Mouse (Mus musculus) midbrain, embryonic 11.5 days (tissue): Measurements from ENCODE around the gene Vps37c. TPM values are rescaled to one million over a fixed set of nuclear protein-coding genes. Genes with fewer than 3 reads are reported as not detected.

Experiments used
- ATAC-seq: fragments of 200-750 bp; cut with Nextera tagmentation; 2 replicates; pipeline ENCODE4 v1.8.0; 2017; ENCODE audit warnings: moderate TSS enrichment, moderate library complexity; ENCODE audit not compliant: low FRiP score
- DNase-seq: peaks from one replicate; pipeline ENCODE4 v3.0.0; 2015; ENCODE audit warnings: low spot score; ENCODE audit errors: missing footprints
- H3K27ac ChIP-seq: fragments of 300-500 bp; sonication (generic); 2 replicates; pipeline ENCODE4 v1.5.1; 2014; ENCODE audit warnings: low read depth, low read length
- H3K27me3 ChIP-seq: fragments of 300-500 bp; sonication (generic); 2 replicates; pipeline ENCODE4 v1.6.1; 2014; ENCODE audit warnings: mild to moderate bottlenecking, low read length, moderate library complexity, mixed read lengths; ENCODE audit not compliant: control insufficient read depth, insufficient read depth
- H3K36me3 ChIP-seq: fragments of 300-500 bp; sonication (generic); 2 replicates; pipeline ENCODE4 v1.6.1; 2014; ENCODE audit warnings: mild to moderate bottlenecking, low read length, moderate library complexity, mixed read lengths; ENCODE audit not compliant: control insufficient read depth, insufficient read depth
- H3K4me1 ChIP-seq: fragments of 300-500 bp; sonication (generic); 2 replicates; pipeline ENCODE4 v1.6.1; 2014; ENCODE audit warnings: low read length; ENCODE audit not compliant: control insufficient read depth, insufficient read depth
- H3K4me2 ChIP-seq: fragments of 300-500 bp; sonication (generic); 2 replicates; pipeline ENCODE4 v1.6.1; 2014; ENCODE audit warnings: mild to moderate bottlenecking, moderate library complexity
- H3K4me3 ChIP-seq: fragments of 300-500 bp; sonication (generic); 2 replicates; pipeline ENCODE4 v1.5.1; 2014; ENCODE audit warnings: low read depth, low read length
- H3K9ac ChIP-seq: fragments of 300-500 bp; sonication (generic); 2 replicates; pipeline ENCODE4 v1.6.1; 2014; ENCODE audit warnings: low read length
- H3K9me3 ChIP-seq: fragments of 300-500 bp; sonication (generic); 2 replicates; pipeline ENCODE4 v1.6.1; 2016; ENCODE audit warnings: low read length; ENCODE audit not compliant: control insufficient read depth
- WGBS: fragments of 180-500 bp; shearing (Covaris S2); extraction: QIAGEN DNeasy Blood & Tissue Kit; methylation state at CpG from one replicate; pipeline ENCODE4 v1.1.7; 2014; 5-methylcytosine and 5-hydroxymethylcytosine counted together
- polyA plus RNA-seq: library from polyadenylated mRNA; unstranded; fragments of >200 nt; fragmentation: Nextera tagmentation; extraction: Ambion mirVana; gene quantifications from 2 replicates; pipeline ENCODE4 v1.2.1, GENCODE M21; 2014

Gene Vps37c
- polyA plus RNA-seq, 1 experiment from 2014 or later: 26.0 TPM

GRCm38 (mm10) chr19:10661919-10662318, 26.6 kb upstream of the Vps37c start:
- 87% methylated on average over 2 of the region's 2 CpGs for WGBS
- no peak for DNase-seq
- no peak for ATAC-seq
- Histone ChIP-seq H3K4me1 (no peaks in the 10 kb centered on the region), H3K9ac (no peak overlapping the region), H3K4me3 (no peak overlapping the region), H3K4me2 (no peak overlapping the region), H3K36me3 (no peaks in the 10 kb centered on the region), H3K27me3 (no peaks in the 10 kb centered on the region), H3K9me3 (no peaks in the 10 kb centered on the region), H3K27ac (no peak overlapping the region)

- no peak for DNase-seq
- H3K36me3 ChIP-seq: no peaks in the 10 kb centered on the region
Measured at GRCm38 (mm10) chr19:10662665-10663064, 25.9 kb upstream of the Vps37c start.

DNA sequence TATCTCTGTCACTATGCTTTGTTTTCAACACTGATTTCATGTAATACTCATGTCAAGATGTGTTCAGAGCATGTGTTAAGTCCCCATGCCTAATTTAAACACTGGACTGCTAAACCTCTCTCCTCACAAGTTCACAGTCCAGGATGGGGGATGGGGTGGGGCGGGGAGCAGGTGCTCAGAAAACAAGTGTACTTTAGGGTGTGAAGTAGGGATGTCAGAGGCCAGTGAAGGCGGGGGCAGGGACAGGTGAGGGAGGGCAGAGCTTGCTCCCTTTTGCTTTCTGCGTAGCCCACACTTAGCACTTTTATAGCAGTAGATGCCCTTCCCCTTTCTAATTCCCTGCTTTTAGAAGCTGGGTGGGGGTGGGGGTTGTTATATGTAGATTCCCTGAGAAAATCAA, 23.4 kb upstream of the Vps37c start:
- no peak overlapping the region for H3K27ac ChIP-seq
- no peaks in the 10 kb centered on the region for H3K27me3 ChIP-seq
- H3K36me3 ChIP-seq: no peaks in the 10 kb centered on the region
- H3K4me3 ChIP-seq: no peak overlapping the region
- H3K9me3 ChIP-seq: no peaks in the 10 kb centered on the region
- no peak for DNase-seq
- H3K4me1 ChIP-seq: no peaks in the 10 kb centered on the region
- no peak overlapping the region for H3K9ac ChIP-seq
- H3K4me2 ChIP-seq: no peak overlapping the region
- peak; percentile 50; the same call in 1 of the 2 replicates for ATAC-seq
- WGBS: 68% methylated on average over 3 of the region's 3 CpGs

More at GRCm38 (mm10) chr19:10662665-10663064, 25.9 kb upstream of the Vps37c start:
- H3K27ac ChIP-seq: no peak overlapping the region
- no peaks in the 10 kb centered on the region for H3K9me3 ChIP-seq
- H3K27me3 ChIP-seq: no peaks in the 10 kb centered on the region
- no peak for ATAC-seq
- no peak overlapping the region for H3K4me3 ChIP-seq
- H3K4me2 ChIP-seq: no peak overlapping the region
- no peaks in the 10 kb centered on the region for H3K4me1 ChIP-seq
- 90% methylated on average over 3 of the region's 3 CpGs for WGBS
- H3K9ac ChIP-seq: no peak overlapping the region

- Histone ChIP-seq H3K9me3 (no peaks in the 10 kb centered on the region), H3K4me3 (no peak overlapping the region), H3K4me2 (no peak overlapping the region), H3K4me1 (no peaks in the 10 kb centered on the region), H3K9ac (no peak overlapping the region), H3K27me3 (no peaks in the 10 kb centered on the region), H3K27ac (no peak overlapping the region), H3K36me3 (no peaks in the 10 kb centered on the region)
- 12% methylated on average over 2 of the region's 2 CpGs for WGBS
- ATAC-seq (peak; percentile 64), DNase-seq (peak; percentile 95)
Measured at GRCm38 (mm10) chr19:10665499-10665898, 23.0 kb upstream of the Vps37c start.

GRCm38 (mm10) chr19:10671319-10671718, 17.2 kb upstream of the Vps37c start:
- H3K9me3 ChIP-seq: no peaks in the 10 kb centered on the region
- H3K9ac ChIP-seq: no peak overlapping the region
- H3K27ac ChIP-seq: no peak overlapping the region
- WGBS: 81% methylated on average over 4 of the region's 4 CpGs
- H3K27me3 ChIP-seq: no peaks in the 10 kb centered on the region
- DNase-seq (peak; percentile 2), ATAC-seq (no peak)
- no peak overlapping the region for H3K4me3 ChIP-seq
- H3K36me3 ChIP-seq: no peaks in the 10 kb centered on the region
- H3K4me1 ChIP-seq: no peaks in the 10 kb centered on the region
- H3K4me2 ChIP-seq: no peak overlapping the region

DNA sequence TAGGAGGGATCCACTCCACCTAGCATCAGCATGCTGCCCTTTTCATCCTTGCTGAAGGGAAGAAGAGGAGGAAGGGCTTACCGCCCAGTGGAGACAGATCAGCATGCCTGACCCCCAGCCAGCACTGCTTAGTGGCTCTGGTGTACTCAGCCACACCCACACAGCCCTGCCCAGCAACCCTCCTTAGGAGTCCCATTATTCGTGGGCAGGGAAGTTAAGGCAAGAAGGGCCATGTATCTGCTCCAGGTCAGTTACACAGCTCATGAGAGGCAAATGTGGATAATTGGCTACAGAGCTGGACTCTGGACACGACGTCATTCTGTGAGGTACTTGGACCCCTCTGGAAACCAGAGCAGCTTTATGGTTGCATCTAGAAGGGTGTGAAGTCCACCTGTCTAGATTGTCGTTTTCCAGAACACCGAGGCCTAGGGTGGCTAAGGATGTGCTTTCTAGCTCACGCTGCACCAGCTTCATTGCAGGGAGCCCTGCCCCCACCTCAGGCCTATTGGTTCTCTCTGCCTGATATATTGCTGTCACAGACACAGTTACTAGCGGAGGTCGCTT, 16.6 kb upstream of the Vps37c start:
- H3K27ac ChIP-seq: no peak overlapping the region
- H3K9ac ChIP-seq: no peak overlapping the region
- no peak for DNase-seq
- H3K36me3 ChIP-seq: no peaks in the 10 kb centered on the region
- no peak overlapping the region for H3K4me2 ChIP-seq
- H3K9me3 ChIP-seq: no peaks in the 10 kb centered on the region
- no peak for ATAC-seq
- no peaks in the 10 kb centered on the region for H3K27me3 ChIP-seq
- WGBS: 79% methylated on average over 9 of the region's 9 CpGs
- no peaks in the 10 kb centered on the region for H3K4me1 ChIP-seq
- H3K4me3 ChIP-seq: no peak overlapping the region

GRCm38 (mm10) chr19:10673275-10673674, 15.3 kb upstream of the Vps37c start:
- DNase-seq (no peak), ATAC-seq (no peak)
- Histone ChIP-seq H3K27ac (no peak overlapping the region), H3K4me3 (no peak overlapping the region), H3K9me3 (no peaks in the 10 kb centered on the region), H3K9ac (no peak overlapping the region), H3K27me3 (no peaks in the 10 kb centered on the region), H3K4me1 (no peaks in the 10 kb centered on the region), H3K36me3 (no peaks in the 10 kb centered on the region), H3K4me2 (no peak overlapping the region)
- WGBS: 60% methylated on average over 1 of the region's 1 CpGs

DNA sequence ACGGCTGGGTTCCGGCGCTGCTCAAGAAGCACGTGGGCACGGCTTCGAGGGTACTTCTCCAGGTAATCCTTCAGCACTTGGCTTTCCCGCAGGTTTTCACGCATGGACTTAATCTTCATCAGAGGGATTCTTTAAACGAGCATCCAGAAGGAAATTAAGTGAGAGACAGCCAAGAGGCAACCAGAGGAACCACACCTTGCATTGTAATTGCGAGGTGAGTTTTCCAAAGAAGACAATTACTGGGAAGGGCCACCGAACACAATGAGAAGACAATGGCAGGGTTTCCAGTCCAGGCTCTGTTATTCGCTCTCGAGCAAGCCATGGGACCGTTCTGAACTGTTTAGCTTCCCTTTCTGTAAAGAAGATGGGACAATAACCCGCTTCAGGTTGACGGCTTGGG, 11.9 kb upstream of the Vps37c start:
- no peak overlapping the region for H3K9ac ChIP-seq
- H3K4me1 ChIP-seq: no peaks in the 10 kb centered on the region
- H3K36me3 ChIP-seq: no peaks in the 10 kb centered on the region
- H3K4me3 ChIP-seq: no peak overlapping the region
- no peaks in the 10 kb centered on the region for H3K27me3 ChIP-seq
- no peak for ATAC-seq
- WGBS: 85% methylated on average over 16 of the region's 16 CpGs
- H3K9me3 ChIP-seq: no peaks in the 10 kb centered on the region
- no peak overlapping the region for H3K4me2 ChIP-seq
- no peak for DNase-seq
- no peak overlapping the region for H3K27ac ChIP-seq

- Histone ChIP-seq H3K4me3 (no peak within 1 kb of the TSS), H3K36me3 (no peaks in the 10 kb centered on the region), H3K9me3 (no peaks in the 10 kb centered on the region), H3K27me3 (no peaks in the 10 kb centered on the region), H3K9ac (no peak within 1 kb of the TSS), H3K4me2 (no peak within 1 kb of the TSS), H3K27ac (no peak within 1 kb of the TSS), H3K4me1 (no peaks in the 10 kb centered on the region)
- DNase-seq (peak; percentile 94), ATAC-seq (peak; percentile 72; the same call in 1 of the 2 replicates)
- WGBS: 50% methylated on average over 6 of the region's 6 CpGs
Measured at GRCm38 (mm10) chr19:10677915-10678771, 10.4 kb upstream of the Vps37c start, which contains the start of gene Pga5. Gene Pga5 (minus strand): TSS chr19:10678071.
